Mouse (Mus musculus) liver, embryonic 14 days (tissue): Measurements from ENCODE around the gene Inha. TPM values are rescaled to one million over a fixed set of nuclear protein-coding genes. Genes with fewer than 3 reads are reported as not detected.

Experiments
- polyA plus RNA-seq: library from polyadenylated mRNA; depleted of rRNA; stranded (reverse); fragments of >200 nt; gene quantifications from 2 replicates; pipeline ENCODE4 v1.2.3, GENCODE M21; 2012; rRNA removed

Inha gene
- 1.4 and 1.5 TPM in 2 replicates for polyA plus RNA-seq

DNA sequence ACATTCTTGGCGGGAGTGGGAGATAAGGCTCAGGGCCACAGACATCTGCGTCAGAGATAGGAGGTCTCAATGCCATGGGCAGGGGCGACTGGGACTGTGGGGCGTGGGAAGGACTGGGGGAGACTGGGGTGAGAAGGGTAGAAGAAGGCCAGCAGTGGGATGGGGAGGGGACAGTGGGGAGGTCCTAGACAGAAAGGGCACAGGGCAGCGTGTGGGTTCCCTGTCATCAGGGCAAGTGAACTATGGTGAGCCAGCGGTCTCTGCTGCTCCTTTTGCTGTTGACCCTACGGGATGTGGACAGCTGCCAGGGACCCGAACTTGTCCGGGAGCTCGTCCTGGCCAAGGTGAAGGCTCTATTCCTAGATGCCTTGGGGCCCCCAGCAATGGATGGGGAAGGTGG is at the start of gene Inha:
Gene Inha (plus strand): TSS at position 72 of the 400 bp plus-strand sequence.

DNA sequence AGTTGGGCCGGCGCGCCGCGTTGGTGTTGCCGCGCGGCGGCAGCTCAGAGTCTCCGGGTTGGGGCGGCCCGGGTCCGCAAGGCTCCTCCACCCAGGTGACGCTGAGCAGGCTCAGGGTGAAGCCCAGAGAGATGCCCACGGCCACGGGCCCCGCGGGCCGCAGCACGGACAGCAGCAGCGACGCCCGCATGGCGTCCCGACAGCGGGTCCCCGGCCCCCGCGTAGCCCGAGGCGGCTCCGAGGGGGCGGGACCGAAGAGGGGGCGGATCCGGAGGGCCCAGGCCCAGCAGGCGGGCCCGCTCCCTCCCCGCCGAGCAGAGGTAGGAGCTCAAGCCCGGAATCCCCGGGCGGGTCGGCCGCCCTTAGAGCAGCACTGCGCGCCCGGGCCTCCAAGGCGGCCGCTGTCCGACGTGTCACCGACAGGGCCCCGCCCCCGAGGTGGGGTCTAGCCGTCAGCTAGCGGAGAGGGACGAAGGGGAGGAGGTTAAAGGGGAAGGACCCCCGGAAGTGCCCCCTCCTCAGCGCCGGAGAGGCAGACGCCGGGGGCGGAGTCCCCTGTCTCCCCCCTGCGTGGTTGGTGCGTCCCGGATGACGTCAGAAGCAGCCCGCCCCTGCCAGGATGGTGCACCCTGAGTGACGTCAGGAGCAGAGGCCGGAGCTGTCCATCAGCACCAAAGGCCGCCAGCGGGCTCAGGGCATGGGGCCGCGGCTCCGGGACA is 27.8 kb upstream of the Inha start, which contains the start of the genes Chpf and Tmem198:
Gene Chpf (minus strand): TSS at position 392 of the 719 bp plus-strand sequence.
Gene Tmem198 (plus strand): TSS at position 617 of the 719 bp plus-strand sequence.

DNA sequence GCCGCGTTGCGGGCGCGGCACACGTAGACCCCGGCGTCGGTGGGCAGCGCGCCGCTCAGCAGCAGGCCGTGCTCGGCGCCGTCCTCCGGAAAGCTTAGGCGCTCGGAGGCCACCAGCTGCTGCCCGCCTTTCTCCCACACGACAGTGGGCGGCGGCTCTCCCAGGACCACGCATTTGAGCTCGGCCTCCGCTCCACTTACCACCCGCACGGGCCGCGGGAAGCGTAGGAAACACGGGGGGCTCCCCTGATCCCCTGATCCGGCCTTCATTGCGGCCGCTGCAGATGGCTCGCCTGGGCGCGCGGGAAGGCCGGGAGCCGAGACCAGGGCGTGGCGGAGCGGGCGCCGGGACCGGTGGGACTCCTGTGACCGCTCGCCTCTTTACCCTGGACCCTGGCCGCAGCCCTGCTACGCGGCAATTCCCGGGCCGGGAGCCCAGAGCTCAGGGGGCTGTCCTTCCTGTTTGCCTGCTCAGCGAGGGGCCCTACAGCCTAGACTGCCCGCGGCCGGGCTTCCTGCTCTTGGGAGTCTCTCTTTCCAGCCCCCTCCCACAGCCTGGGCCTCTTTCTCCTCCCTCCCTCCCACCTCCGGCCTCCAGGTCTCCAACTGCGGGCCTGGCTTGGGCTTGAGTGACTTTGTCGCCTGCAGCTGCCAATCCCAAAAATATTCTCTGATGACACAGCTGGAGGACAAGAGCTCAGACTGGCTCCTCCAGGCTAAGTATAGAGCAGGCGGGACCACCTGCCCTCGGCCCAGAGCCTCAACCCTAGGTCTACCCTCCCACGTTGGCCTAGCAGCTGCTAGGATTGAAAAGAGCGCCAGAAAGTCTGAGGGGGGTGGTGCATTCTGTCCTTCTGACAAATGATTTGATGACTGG is 683 bp upstream of the Inha start, which contains the start of gene Obsl1:
Gene Obsl1 (minus strand): TSS at position 497 of the 876 bp plus-strand sequence.

DNA sequence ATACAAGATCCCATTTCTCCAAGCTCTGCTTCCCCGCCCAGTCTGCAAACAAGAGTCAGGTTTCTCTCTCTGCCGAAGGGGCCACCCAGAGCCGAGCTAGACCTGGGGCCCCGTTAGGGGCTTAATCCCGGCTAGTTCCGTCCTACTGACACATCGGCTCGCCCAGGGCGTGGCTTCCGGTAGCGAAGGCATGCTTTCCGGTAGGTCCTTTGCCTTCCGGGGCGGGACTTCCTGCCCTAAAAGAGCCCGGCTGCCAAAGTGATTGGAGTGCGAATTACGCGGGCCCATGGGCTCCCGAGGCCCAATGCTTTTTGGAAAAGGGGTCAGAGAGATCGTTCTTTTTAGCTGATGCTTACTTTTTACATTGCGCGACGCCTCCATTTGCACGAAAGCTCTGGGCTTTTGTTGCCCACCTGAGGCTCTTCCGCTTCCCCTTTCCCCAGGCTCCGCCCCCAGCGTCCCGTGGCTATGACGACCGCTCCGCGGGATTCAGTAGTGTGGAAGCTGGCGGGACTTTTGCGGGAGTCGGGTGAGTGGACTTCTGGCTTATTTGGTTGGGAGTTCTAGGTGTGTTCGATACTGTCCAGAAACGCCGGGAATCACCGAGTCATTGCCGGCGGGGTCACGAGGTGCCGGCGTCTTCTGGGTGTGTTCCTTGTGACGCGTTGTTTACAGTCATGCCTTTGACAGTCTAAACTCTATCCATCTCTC is 14.6 kb downstream of the Inha start, which contains the start of gene Stk11ip:
Gene Stk11ip (plus strand): TSS at position 209 of the 711 bp plus-strand sequence.

DNA sequence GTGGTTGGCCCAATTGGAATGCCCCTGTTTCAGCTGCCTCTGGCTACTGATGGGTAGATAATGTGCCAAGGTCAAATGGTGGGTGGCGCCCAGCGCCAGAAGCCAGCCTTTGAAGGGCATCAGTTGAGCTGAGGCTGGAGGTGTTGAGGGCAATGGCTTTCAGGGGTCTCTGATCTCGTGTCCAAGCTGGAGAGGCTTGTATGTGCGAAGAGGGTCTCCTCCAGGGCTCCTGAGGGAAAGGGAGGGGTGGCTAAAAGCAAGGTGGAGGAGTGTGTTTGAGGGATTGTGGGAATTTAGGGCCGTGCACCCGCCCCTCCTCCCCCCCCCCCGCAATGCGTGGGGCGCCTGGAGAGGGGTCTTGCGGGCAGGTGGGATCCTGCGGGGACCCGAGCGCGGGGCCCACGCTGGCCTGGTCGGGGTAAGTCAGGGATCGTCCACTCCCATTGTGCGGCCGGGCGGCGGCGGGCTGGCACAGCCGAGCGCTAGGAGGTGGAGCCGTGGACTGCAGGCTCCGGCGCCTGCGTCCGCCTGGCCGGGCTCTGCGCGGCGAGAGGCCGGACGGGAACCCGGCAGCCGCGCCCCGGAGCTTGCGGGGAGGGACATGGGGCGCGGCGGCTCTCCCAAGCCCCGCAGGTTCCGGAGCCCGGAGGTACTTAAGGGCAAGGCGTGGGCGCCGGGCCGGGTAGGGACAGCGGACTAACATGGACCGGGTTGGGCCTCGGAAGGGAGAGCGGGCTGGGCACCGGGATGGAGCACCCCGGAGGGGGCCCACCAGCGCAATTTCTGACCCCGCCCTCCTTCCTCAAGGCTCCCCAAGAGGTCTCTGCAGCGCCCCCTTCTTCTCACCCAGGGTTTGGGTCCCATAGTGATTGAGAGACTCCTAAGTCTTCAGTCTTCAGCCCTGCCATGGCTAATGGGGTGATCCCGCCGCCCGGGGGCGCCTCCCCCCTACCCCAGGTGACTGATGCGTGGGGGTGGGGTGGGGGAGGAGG is 39.4 kb downstream of the Inha start, which contains the start of gene Slc4a3:
Gene Slc4a3 (plus strand): TSS at position 302 of the 992 bp plus-strand sequence.

Other genes starting within 250 kb of the Inha start
- 0.14 and 0.23 TPM in 2 replicates for gene Ptprn, start 242.6 kb upstream of the Inha start, polyA plus RNA-seq
- not detected in 2 replicates for gene Resp18, start 228.7 kb upstream of the Inha start, polyA plus RNA-seq
- 32.9 and 37.6 TPM in 2 replicates for gene Dnpep, start 189.1 kb upstream of the Inha start, polyA plus RNA-seq
- gene Des, start 146.7 kb upstream of the Inha start, polyA plus RNA-seq, result 1.1 and 2.3 TPM in 2 replicates
- 6.7 and 7.5 TPM in 2 replicates for gene Speg, start 131.8 kb upstream of the Inha start, polyA plus RNA-seq
- gene Gmppa, start 71.1 kb upstream of the Inha start, polyA plus RNA-seq, result 31.7 and 35.4 TPM in 2 replicates
- gene Asic4, start 56.6 kb upstream of the Inha start, polyA plus RNA-seq, result 0.03 and 0.06 TPM in 2 replicates
- gene Chpf, start 27.8 kb upstream of the Inha start, polyA plus RNA-seq, result 3.7 and 4.0 TPM in 2 replicates
- 0.09 and 0.12 TPM in 2 replicates for gene Tmem198, start 27.5 kb upstream of the Inha start, polyA plus RNA-seq
- gene Obsl1, start 625 bp upstream of the Inha start, polyA plus RNA-seq, result 8.2 and 10.1 TPM in 2 replicates
- 5.3 and 6.2 TPM in 2 replicates for gene Stk11ip, start 14.5 kb downstream of the Inha start, polyA plus RNA-seq
- gene Slc4a3, start 39.2 kb downstream of the Inha start, polyA plus RNA-seq, result 0.96 and 0.97 TPM in 2 replicates